Mouse (Mus musculus): ENCODE measurements around the gene Skil. TPM values are rescaled to one million over a fixed set of nuclear protein-coding genes. Genes with fewer than 3 reads are reported as not detected.

Skil gene
- total RNA-seq, 2 experiments from 2014 or later: 12.7 TPM

DNA sequence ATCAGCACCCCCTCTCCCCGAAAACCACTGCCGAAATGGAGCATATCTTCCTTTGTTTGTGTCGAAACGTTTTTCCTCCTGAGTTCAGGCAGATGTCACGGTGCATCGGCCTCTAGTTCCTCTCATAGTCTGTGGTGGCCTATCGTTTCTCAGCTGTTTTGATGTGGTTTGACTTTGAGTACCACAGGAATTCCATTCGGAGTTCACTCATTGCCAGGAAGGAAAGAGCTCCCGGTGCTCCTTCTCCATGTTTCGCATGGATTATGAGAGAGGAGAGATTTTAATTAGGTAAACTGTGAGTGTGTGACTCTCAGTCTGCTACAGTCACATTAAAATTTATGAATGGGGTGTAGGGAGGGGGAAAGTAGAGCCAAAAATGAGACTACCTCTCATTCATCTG lies 65.2 kb downstream of the Skil start:
- intact Hi-C loops (cut with DNase I; ENCODE audit: low total_unique reads): no loop called here
- no peak for DNase-seq

DNA sequence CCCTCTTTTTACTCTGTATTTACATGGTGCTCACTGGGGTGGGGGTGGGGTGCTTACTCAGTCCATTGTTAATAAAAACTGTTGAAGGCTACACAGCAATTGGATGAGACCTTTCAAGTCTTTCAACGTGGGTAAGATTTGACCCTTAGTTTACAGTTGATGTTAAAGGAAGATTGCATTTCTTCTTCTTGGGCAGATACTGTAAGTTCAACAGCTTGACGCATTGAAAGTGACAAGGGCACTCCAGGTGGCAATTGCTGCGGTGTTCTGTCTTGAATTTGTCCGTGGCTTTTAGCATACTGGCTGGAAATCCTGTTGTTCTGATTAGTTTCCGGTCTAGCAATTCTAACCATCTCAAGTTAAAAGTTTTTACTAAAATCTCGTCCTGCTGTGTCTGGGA lies 66.5 kb downstream of the Skil start:
- no peak for DNase-seq
- intact Hi-C loops (cut with DNase I; ENCODE audit: low total_unique reads): no loop called here

DNA sequence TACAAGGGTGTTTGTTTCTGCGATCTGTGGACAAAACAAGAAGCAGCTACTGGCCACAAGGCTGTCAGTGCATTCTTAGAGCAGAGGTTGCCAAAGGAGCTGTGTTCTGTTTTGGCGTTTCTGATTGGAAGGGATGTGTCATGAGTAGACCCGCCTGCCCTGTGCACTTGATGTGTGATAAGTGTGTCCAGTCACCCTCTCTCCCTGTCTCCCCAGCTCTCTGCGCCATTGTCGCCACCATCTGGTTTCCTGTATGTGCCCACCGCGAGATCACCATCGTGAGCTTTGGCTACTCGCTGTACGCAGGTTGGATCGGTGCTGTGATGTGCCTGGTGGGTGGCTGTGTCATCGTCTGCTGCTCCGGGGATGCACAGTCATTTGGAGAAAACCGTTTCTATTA lies 68.0 kb downstream of the Skil start:
- DNase-seq: no peak
- intact Hi-C loops (cut with DNase I; ENCODE audit: low total_unique reads): no loop called here

DNA sequence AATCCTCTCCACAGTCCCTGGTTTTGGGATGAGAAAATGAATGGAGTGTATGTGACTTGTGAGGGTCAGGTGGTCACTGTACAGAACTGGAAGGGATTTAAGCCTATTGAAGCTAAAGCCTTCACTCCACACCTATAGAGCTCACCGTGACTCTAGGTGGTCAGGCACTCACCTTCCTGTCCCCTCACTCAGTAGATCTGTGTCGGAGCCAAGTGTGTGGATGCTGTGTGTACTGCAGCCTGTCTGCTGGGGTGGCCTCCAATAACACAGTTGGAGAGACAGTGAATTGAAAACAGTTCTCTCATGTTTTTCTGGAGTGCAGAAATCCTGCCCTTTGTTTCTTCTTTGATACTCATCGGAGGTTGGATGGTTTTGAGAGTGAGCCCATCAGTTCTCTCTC lies 70.9 kb downstream of the Skil start:
- intact Hi-C loops (cut with DNase I; ENCODE audit: low total_unique reads): no loop called here
- no peak for DNase-seq

DNA sequence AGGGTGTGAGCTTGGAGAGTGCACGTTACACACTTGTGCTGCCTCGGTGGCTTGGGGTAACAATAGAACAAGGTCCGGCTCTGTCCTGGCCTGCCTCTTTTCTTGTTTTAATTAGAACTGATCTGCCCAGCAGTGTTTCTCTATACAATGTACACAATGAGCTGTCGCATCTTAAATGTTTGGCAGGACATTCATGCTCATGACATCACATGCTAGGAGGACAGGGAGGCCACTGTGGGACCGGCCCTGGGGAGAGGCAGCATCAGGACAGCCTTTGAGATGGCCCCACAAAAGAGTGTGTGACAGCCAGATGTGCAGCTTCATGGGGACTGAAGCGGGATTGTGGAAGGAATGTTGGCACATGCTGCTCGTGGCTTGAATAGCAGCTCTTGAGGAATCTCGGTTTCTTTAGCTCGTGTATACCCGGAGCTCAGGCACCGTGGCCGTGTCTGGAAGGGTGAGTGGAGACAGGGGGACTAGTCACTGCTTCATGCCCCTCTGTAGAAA lies 71.6 kb downstream of the Skil start:
- DNase-seq: no peak
- intact Hi-C loops (cut with DNase I; ENCODE audit: low total_unique reads): no loop called here

Other genes with a start within 250 kb of the Skil start
- under 1 TPM; 0.51 to 0.53 TPM for gene Gpr160, start 239.1 kb upstream of the Skil start, total RNA-seq (2021)
- gene Phc3, start 125.6 kb upstream of the Skil start, total RNA-seq (2021): 10 to 100 TPM; 10.5 to 11.8 TPM
- 1 to 10 TPM; 5.9 to 6.7 TPM for gene Prkci, start 99.3 kb upstream of the Skil start, total RNA-seq (2021)
- under 1 TPM; 0.58 to 0.78 TPM for gene Cldn11, start 54.9 kb downstream of the Skil start, total RNA-seq (2021)
- gene Slc7a14, start 215.3 kb downstream of the Skil start, total RNA-seq (2021): under 1 TPM; 0.02 to 0.10 TPM

All from gastrocnemius, postnatal 14 days (tissue).